Mouse (Mus musculus): Measurements from ENCODE around the gene Spc24.

Gene Spc24

DNA sequence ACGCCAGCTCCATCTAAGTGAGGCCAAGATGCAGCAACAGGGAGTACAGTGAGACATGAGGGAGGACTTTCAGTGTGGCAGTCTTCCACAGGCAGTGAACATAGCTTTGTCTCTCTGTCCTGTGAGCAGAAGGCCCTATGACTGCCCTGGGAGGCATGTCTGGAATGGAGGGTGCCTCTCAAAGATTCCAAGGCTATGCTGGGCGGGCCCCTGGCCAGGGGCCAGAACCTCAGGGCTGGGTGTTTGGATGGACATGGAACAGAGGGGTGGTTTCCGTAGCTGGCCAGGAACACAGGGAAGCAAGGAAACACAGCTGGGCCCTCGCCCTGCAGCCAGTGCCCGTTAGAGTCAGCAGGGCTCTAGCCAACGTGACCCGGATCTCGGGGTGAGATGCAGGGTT, 31.8 kb upstream of the Spc24 start:
- no peak for TF ChIP-seq GATA4 (IDR thresholded peaks at IDR 0.05; ENCODE audit: insufficient replicate concordance, low read length)

GRCm38 (mm10) chr9:21788234-21788633, 28.1 kb upstream of the Spc24 start:
- no peak for TF ChIP-seq GATA4 (IDR thresholded peaks at IDR 0.05; ENCODE audit: insufficient replicate concordance, low read length)

DNA sequence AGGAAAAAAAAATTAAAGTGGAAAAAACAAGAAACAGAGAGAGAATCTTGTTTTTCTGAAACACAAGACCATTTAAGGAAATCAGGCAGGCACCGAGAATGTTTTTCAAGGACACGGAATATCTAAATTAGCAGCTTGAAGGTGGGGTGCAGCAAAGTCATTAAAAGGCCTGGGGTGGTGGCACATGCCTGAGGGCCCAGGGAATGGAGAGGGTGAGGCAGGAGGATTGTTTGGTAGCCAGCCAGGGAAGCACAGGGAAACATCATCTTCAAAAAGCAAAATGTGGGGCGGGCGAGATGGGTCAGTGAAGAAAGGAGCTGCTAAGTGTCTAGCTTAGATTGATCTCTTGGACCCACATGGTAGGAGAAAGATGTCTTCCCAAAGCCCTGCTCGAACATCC, 27.6 kb upstream of the Spc24 start:
- TF ChIP-seq GATA4 (IDR thresholded peaks at IDR 0.05; ENCODE audit: insufficient replicate concordance, low read length) = no peak

- no peak for TF ChIP-seq GATA4 (IDR thresholded peaks at IDR 0.05; ENCODE audit: insufficient replicate concordance, low read length)
Measured at GRCm38 (mm10) chr9:21786906-21787305, 26.8 kb upstream of the Spc24 start.

- TF ChIP-seq GATA4 (IDR thresholded peaks at IDR 0.05; ENCODE audit: insufficient replicate concordance, low read length) = no peak
Measured at GRCm38 (mm10) chr9:21784517-21785307, 24.6 kb upstream of the Spc24 start.

DNA sequence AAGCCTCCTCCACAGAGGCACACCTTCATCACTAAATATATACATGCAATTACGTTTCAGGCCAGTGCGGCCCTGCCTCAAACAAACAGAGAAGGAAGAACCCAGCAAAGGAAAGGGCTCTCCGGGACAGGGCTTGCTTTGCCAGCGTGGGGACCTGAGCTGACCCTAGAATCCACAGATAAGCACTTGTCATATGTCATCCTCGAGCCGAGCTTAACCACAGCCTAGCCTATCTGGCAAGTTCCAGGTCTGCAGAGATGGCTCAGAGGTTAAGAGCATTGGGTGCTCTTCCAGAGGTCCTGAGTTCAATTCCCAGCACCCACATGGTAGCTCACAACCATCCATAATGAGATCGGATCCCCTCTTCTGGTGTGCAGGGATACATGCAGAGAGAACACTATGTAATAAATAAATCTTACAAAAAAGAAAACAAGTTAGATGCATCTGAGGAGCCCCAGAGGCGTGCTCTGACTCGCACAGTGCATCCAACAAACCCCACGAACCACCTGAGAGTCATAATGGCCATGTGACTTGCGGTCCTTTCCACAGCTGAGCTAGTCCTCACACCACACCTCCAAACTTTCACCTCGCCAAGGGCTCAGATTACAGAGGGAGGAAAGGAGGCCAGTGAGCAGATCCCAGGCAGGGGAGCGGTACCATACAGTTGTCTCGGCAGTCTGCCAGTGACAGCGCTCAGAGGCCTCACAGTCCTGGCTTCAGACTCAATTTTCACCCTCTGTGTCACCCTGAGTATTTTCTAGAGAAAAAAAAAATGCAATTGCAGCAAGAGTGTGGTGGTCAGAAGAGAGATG, 21.8 kb upstream of the Spc24 start:
- no peak for TF ChIP-seq GATA4 (IDR thresholded peaks at IDR 0.05; ENCODE audit: insufficient replicate concordance, low read length)

- no peak for TF ChIP-seq GATA4 (IDR thresholded peaks at IDR 0.05; ENCODE audit: insufficient replicate concordance, low read length)
Measured at GRCm38 (mm10) chr9:21777726-21778125, 17.6 kb upstream of the Spc24 start.

GRCm38 (mm10) chr9:21774353-21774752, 14.2 kb upstream of the Spc24 start:
- no peak for TF ChIP-seq GATA4 (IDR thresholded peaks at IDR 0.05; ENCODE audit: insufficient replicate concordance, low read length)

DNA sequence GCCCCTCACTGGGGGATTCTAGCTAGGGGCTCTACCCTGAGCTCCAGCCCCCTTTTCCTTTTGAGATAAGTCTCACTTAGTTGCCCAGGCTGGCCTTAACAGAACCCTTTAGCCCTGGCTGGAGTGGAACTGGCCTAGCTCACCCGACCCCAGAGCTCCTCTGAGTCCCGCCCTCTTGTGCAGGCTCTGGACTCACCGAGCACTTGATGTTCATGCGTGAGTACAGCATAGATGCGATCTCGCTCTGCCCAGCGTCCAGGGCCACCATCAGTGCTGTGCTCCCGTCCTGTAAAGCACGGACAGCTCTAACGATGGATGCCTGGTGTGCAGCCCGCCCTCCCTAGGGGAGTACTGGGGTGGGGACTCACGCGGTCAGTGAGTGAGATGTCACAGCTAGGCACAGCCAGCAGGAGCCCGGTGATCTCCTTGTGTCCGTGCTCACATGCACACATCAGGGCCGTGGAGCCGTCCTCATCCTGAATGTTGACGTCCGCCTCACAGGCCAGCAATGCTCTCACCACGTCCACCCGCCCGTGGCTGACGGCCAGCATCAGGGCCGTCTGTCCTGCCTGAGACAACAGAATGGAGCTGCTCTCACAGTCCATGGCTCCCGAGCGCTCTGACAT, 9.6 kb upstream of the Spc24 start:
- no peak for TF ChIP-seq GATA4 (IDR thresholded peaks at IDR 0.05; ENCODE audit: insufficient replicate concordance, low read length)

DNA sequence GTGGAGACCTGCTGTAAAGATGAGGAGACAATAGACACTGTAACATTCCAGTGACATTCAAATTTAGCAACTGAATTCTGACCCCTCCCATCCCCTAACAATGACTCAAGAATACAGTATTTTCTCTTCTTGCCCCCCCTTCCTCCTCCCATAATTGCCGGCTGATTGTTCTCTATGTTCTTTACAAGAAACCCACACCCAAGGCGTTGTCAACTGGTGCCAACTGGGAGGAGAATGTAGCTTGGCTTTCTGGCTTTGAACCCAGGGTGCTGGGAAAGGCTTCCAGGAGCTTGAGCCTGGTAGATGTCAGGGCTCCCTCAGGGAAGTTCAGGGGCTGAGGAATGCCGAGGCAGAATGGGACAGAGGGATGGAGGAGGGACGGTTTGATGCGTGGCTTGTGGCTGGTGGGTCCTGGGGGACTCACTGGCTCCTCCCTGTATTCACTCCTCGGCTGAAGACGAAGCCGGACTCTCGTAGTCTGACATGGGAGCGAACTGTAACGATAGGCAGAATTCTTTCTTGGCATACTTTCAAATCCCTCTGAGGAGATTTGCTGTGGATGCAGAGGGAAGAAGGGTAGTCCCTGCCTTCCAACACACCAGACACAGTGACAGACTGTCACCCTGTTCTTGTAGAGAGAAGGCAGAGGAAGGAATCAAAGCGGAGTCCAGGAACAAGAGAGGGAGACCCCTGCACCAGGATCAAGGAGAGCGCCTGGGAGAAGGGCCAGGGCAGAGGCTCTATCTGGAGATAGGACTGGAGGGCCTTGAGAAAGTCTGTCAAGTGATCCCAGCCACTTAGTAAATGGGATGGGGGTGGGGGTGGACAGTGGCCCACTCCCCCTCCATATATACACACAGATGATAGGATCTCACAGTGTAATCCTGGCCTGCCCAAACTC, 8.7 kb upstream of the Spc24 start:
- no peak for TF ChIP-seq GATA4 (IDR thresholded peaks at IDR 0.05; ENCODE audit: insufficient replicate concordance, low read length)

DNA sequence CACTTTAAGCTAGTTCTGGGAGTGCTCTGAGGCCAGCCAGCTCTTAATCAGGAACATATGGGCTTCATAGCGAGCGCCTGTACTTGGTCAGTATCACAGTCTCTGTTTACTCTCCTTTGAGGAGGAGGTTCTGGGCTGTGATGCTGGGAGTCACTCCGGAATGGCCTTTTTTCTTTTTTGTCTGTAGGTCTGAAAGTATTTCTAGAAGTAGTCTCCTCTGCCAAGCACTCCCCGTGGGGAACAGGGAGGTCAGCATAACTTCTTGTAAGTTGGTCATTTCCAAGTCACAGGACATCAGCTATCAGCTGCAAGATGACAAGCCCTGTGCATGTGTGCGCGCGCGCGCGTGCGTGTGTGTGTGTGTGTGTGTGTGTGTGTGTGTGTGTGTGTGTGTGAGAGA, 7.8 kb upstream of the Spc24 start:
- TF ChIP-seq GATA4 (IDR thresholded peaks at IDR 0.05; ENCODE audit: insufficient replicate concordance, low read length) = no peak

- no peak for TF ChIP-seq GATA4 (IDR thresholded peaks at IDR 0.05; ENCODE audit: insufficient replicate concordance, low read length)
Measured at GRCm38 (mm10) chr9:21764084-21764999, 4.2 kb upstream of the Spc24 start.

GRCm38 (mm10) chr9:21762135-21762534, 2.0 kb upstream of the Spc24 start:
- peak; percentile 98 for TF ChIP-seq GATA4 (IDR thresholded peaks at IDR 0.05; ENCODE audit: insufficient replicate concordance, low read length)

GRCm38 (mm10) chr9:21759718-21760117, 385 bp downstream of the Spc24 start:
- TF ChIP-seq GATA4 (IDR thresholded peaks at IDR 0.05; ENCODE audit: insufficient replicate concordance, low read length) = no peak
